Mouse (Mus musculus) small intestine, adult 2 months (tissue): ENCODE measurements around the gene Atmin.

ENCODE experiments used
- CTCF ChIP-seq: fragments of 200-500 bp; IDR thresholded peaks from 2 replicates; pipeline ENCODE4 v1.5.1; 2012; ENCODE audit warnings: low read depth, mild to moderate bottlenecking, control low read depth, inconsistent platforms, low read length, moderate library complexity, mixed read lengths; ENCODE audit not compliant: insufficient replicate concordance, insufficient read length; ENCODE audit errors: extremely low read depth
- POLR2A ChIP-seq: fragments of 200-500 bp; IDR thresholded peaks from 2 replicates; pipeline ENCODE4 v1.6.1; 2012; ENCODE audit warnings: low read depth, mild to moderate bottlenecking, control low read depth, inconsistent platforms, low read length, moderate library complexity

DNA sequence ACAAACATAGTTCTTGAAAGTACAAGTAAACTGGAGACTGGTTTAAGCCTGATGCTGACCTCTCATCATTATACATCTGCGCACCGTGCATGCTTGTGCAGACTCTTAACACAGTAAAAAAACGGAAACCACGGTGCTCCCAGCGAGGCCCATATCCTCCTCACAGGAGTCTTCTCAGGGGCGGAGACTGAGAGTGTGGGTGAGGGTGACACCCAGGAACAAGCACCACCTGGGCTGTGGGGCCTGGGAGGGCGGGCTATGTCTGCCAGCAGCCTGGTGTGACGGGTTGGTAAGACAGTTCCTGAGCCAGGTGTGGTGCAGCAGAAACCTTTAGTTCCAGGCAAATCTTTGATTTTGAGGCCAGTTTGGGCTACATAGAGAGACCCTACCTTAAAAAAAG lies 9.2 kb downstream of the Atmin start:
- TF ChIP-seq CTCF = no peak
- no peak for TF ChIP-seq POLR2A
